Mouse (Mus musculus) right cerebral cortex, postnatal 4 days (tissue): ENCODE measurements at regions not wholly inside any gene's neighbourhood (a gene's known extent, or its start where the extent isn't known, plus 50 kb on each side); places are given as distances from the start of the nearest gene placed in this dataset.
"Not testable (repeated sequence)": the region's sequence is repeated elsewhere in the genome, so short reads cannot be mapped to it uniquely, and the experiment has no call there.

Source experiments
- DNase-seq: peaks from one replicate; pipeline ENCODE4 v3.0.0-alpha.2; 2022

GRCm38 (mm10) chr14:53683361-53684015 is 570.4 kb downstream of the Dad1 start:
- not testable (repeated sequence) for DNase-seq

GRCm38 (mm10) chr14:53682679-53683078 is 571.2 kb downstream of the Dad1 start:
- DNase-seq = not testable (repeated sequence)

DNA sequence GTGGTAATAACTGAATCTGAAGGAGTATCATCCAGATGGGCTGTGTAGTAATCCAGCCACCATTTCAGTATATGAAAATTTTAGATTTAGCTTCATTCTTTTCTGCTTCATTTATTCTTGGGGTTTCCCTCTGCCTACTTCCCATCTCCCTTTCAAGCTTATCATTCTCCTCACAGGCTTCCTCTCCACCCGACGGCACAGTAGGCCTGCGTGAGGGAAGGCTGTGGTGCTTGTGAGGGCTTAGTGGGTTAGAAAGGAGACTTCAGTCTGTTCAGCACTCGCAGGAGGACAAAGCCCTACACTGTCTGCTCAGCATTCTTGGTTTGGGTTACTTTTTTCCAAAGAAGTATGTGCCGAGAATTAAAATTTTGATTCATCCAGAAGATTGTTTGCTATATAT is 572.6 kb downstream of the Dad1 start:
- DNase-seq = not testable (repeated sequence)

DNA sequence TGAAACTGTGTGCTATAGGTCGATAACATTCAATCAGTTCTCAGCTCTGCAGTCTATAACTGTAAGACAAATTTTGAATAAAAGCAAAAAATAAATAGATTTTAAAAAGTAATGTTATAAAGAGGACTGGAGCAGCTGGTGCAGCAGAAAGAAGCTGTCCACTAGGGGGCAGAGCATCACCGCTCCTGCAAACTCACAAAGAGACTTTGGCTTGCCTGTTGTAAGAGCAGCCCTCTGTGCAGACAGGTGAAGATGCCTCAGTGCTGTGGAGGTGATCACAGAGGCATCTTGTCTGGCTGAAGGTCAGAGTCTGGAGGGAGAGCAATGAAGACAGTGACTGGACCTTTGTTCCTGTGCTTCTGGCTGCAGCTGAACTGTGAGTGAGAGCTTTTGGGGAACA is 588.2 kb downstream of the Dad1 start:
- peak; percentile 40 for DNase-seq

GRCm38 (mm10) chr14:53662700-53663355 is 591.1 kb downstream of the Dad1 start:
- DNase-seq = not testable (repeated sequence)

GRCm38 (mm10) chr14:53654669-53655068 is 599.2 kb downstream of the Dad1 start:
- DNase-seq = not testable (repeated sequence)

DNA sequence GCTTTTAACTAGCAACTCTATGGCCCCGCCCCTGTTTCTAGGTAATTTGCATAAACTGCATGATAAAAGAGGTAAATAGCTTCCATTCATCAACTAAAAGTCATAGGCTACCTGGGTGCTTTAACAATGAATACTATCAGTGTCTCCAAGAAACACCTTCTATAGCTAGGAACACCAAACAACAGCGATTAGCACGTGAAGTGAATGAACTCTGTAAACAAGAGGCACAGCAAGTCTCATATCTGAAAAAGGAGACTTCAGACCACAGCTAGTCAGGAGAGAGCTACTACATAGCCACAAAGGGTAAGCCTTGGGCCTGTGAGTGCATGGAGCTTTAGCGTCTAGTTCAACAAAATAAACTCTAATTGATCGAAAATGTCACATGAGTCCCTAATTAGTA is 602.8 kb downstream of the Dad1 start:
- not testable (repeated sequence) for DNase-seq

- not testable (repeated sequence) for DNase-seq
Observed at GRCm38 (mm10) chr14:53649189-53649588, 604.7 kb downstream of the Dad1 start.

- not testable (repeated sequence) for DNase-seq
Observed at GRCm38 (mm10) chr14:53640441-53640840, 613.5 kb downstream of the Dad1 start.

DNA sequence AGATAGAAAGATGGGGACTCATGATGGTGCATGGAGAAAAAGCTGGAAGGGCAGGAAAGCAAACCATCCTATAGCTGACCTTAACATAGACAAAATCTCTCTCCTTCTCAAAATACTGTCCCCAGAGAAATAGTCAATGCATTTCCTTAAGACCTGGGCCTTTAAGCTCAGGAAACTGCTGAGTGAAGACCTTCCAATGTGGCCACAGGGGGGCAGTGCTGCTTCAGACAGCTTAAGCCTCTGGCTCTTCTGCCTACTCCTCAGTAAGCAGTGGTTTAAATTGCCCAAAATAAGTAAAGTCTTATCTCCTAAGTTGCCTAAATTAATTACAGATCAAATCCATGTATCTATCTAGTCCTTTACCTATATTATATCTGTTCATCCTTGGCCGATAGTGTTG is 616.2 kb downstream of the Dad1 start:
- peak; percentile 3 for DNase-seq

DNA sequence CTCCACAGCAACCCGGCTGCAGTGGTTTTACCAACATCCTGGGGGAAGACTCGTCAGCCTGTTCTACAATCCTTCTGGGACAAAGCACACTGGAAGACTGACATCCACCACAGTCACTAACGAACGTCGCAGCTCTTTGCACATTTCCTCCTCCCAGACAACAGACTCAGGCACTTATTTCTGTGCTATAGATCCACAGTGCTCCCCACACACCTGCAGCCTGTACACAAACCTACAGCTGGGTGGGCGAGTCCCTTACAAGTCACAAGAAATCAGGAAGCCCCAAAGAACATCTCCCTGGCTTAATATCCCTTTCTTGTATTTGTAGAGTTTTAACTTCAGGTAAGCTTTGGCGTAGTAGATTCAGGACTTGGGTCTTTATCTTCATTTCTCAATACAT is 618.7 kb downstream of the Dad1 start:
- DNase-seq = not testable (repeated sequence)

DNA sequence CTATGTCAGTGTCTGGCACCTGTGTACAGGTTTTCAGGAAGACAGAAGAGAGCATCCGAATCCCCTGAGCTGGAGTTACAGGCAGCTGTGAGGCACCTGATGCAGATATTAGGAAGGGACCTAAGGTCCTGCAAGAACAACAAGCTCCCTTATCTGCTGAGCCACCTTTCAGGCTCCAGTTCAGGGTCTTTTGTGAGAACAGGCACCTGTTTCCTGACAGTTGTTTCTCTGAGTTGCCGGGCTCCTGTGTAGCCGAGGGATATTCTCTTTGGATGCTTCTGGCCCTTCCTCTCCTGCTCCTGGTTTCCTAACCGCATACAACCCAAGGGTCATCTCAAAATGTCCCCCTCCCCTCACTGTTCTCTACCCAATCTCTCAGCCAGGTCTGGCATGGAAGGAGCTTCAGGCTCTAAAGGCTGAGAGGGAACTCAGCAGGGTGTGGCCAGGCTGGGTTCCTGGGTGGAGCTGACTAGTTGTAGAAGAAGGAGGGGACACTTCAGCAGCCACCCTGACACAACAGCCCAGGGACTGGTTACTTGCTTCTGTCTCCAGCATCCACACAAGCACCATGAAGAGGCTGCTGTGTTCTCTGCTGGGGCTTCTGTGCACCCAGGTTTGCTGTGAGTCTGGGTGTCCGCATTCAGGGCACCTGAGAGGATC is 619.5 kb downstream of the Dad1 start:
- not testable (repeated sequence) for DNase-seq

DNA sequence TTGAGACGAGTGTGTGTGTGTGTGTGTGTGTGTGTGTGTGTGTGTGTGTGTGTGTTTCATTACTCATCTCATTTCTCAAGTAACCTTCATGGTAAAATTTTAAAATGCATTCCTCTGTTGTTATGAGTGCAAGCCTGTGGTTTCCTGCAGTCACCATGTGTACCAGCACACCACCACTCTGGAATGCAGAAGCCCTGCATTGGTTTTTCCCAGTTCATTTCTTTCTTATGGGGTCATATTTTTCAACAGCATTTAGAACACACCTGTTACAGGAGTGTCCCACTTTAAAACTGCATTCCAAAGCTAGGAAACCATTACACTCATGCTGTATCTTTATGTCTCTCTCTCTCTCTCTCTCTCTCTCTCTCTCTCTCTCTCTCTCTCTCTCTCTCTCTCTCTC is 620.2 kb downstream of the Dad1 start:
- DNase-seq = not testable (repeated sequence)

DNA sequence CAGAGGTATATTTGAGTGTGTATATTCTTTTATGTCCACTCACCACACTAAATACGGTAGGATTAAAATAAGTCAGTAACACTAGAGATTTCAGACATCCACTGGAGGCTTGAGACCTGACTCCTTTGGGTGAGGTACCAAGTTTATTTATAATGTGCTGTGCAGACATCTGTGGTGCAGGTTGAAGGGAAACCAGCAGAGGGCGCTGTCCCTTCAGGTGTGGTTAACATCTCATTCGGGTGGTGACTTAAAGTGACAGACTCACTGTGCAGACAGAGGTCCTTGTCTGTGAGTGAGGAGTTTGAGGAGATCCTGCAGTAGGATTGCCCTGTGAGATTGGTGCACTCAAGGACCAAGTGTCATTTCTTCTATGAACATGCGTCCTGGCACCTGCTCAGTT is 632.5 kb downstream of the Dad1 start:
- not testable (repeated sequence) for DNase-seq

DNA sequence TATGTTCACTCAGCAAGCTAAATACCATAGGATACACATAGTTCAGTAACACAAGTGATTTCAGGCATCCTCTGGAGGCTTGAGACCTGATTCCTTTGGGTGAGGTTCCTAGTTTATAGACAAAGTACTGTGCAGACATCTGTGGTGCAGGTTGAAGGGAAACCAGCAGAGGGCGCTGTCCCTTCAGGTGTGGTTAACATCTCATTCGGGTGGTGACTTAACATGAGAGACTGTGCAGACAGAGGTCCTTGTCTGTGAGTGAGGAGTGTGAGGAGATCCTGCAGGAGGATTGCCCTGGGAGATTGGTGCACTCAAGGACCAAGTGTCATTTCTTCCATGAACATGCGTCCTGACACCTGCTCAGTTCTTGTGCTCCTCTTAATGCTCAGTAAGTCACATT is 637.8 kb downstream of the Dad1 start:
- not testable (repeated sequence) for DNase-seq

DNA sequence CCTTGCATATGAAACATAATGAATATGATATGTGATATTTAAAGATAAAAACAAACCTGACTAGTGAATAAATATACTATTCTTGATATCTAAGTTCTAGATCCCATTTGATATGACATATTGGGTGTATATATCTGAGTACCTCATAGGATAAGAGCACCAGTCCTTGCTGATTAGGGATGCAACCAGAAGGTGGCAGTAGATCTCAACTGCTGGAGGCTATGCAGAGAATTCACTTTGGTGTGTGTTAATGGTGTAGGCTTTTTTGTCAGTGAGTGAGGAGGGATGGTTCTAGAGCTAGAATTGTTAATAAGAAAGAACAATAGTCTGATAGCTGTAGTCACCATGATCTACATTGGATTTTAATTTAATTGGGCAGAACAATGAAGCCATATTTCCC is 639.6 kb downstream of the Dad1 start:
- no peak for DNase-seq

- not testable (repeated sequence) for DNase-seq
Observed at GRCm38 (mm10) chr14:53599299-53599698, 654.6 kb downstream of the Dad1 start.

DNA sequence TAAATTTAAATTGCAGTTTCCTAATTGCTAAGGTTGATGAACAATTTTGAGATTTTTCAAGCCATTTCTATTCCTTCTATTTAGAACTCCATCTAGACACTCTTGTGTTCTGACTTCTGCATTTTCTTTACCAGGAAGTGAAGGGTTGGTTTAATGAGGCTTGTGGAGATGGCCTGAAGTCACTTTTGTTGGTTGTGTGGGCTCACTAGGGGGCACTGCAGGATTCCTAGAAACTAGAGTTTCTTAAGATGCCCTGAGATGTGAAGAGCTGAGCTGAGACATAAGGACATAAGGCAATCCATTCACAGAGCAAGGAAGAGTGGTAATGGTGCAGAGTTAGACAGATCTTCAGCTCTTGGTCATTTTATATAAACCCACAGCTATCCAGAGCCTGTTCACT is 656.6 kb downstream of the Dad1 start:
- DNase-seq = peak; percentile 2

DNA sequence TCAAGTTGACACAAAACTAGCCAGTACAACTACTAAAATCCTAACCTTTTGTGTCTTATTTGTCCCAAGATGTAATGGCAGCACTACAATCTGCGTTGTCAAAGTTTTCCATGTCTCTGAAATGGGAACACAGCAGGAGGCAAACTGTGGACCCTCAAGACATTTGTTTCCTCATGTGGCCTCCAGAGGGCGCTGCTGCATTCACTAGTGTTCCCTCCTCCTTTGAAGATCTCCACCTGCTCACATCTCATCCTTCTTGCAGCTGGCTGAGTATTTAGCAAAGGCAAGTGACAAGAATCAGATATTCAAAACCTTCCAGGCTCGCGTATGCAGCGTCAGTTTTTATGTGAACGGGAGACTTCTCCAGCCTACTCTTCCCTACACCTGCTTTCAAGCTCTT is 663.3 kb downstream of the Dad1 start:
- DNase-seq = peak; percentile 2

DNA sequence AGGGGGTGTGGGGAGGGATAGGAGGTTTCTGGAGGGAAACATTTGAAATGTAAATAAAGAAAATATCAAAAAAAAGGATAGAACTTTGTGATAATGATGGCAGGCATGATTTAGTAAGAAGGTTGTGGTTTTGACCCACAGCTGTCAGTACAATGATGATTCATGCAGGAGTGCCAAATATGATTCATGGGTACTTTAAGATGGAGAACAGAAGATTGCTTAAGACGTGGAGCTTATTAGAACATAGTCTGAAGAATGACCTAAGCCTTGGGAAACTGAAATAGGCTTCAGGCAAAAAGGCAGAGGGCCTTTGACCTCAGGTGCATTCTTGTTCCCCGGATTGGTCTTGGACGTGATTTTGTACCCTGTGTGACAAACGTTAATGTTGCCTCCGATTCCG is 671.4 kb downstream of the Dad1 start:
- not testable (repeated sequence) for DNase-seq

DNA sequence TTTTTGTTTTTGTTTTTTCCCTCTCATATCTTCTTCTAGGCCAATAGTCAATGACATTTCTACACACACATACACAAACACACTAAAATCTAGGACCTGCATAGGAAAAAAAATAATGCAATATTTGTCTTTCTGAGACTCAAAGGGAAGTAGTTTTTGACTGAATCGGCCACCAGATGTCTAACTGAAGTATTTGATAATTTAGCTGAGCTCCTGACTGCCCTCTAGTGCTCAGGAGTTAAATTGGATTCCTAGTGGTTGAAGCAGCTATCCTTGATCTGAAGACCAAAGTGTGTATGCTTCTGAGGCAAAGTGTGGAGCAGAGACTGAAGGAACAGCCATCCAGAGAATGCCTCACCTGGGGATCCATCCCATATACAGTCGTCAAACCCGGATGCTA is 672.2 kb downstream of the Dad1 start:
- not testable (repeated sequence) for DNase-seq

- DNase-seq = not testable (repeated sequence)
Observed at GRCm38 (mm10) chr14:53576927-53577326, 677.0 kb downstream of the Dad1 start.

- DNase-seq = not testable (repeated sequence)
Observed at GRCm38 (mm10) chr14:53572701-53573100, 681.2 kb downstream of the Dad1 start.

GRCm38 (mm10) chr14:53562606-53563005 is 691.3 kb downstream of the Dad1 start:
- DNase-seq = no peak
